In the genomic region with DNA sequence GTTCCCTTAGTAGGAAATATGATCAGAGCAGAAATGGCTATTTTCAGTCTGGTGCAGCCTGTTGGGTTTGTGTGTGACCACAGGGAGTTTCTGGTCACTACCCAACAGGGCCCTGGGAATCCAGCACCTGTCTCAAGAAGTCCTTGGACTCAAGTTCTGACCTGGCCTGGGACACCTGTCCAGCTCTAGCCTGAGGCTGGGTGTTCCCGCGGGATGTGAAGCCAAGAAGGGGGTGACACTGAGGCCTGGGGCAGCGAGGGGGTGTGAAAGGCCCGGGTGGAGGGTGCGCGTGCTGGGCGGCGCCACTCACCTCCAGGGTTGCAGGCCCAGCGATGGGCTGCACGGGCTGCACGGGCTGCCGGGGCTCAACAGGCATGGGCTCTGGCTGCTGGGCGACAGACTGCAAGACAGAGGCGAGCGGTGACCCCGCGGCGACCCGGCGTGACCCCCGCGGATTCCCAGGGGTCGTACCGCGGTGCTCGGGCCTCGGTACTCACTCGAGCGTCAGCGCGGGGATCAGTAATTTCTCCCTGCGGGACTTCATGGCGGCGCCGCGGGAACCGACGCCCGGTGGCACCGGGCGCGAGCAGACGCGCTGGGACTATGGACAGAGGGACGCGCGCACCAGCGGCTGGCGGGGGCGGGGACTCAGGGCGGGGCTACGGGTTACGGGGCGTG, we compare ENCODE assay signal across 8 mouse cellular contexts. TPM values are rescaled to one million over a fixed set of nuclear protein-coding genes. Genes with fewer than 3 reads are reported as not detected.
DNase-seq lines count a peak whose midpoint lies in the region; ATAC-seq and TF ChIP-seq lines count a peak whose summit lies in the region.

No protein-coding gene starts in this region.

- H3K9me3 ChIP-seq in heart, embryonic 14.5 days (ENCODE audit: control insufficient read depth, low read length), result no peaks in the 10 kb centered on the region
- H3K9me3 ChIP-seq in liver, embryonic 16.5 days (replicated peaks; ENCODE audit: control insufficient read depth, low read length), result no peaks in the 10 kb centered on the region

- H3K9ac ChIP-seq in heart, embryonic 14.5 days (ENCODE audit: low read length), result peak overlapping the region; percentile 74
- peak overlapping the region; percentile 73 for H3K9ac ChIP-seq in liver, embryonic 16.5 days (ENCODE audit: low read depth, low read length)

- intact Hi-C loops in left cerebral cortex, adult 2 months (cut with DNase I), result no loop called here
- intact Hi-C loops in left cerebral cortex, postnatal 36 days (cut with DNase I), result loop anchor here (5.0 kb wide), 1 partner anchor 34 kb away; the partner anchor contains the start of gene Mpv17l2

- no peak for ATAC-seq in heart, embryonic 14.5 days (ENCODE audit: insufficient number of reproducible peaks, insufficient read depth, low FRiP score, low read depth)
- ATAC-seq in liver, embryonic 16.5 days (ENCODE audit: low read depth), result no peak

- peak overlapping the region; percentile 66 for H3K4me2 ChIP-seq in heart, embryonic 14.5 days (ENCODE audit: low read length)
- peak overlapping the region; percentile 89 for H3K4me2 ChIP-seq in liver, embryonic 16.5 days (ENCODE audit: low read depth, low read length)

- H3K27me3 ChIP-seq in heart, embryonic 14.5 days (ENCODE audit: control insufficient read depth, insufficient read depth, low read length), result peaks cover 52% of the 10 kb centered on the region
- peaks cover 38% of the 10 kb centered on the region for H3K27me3 ChIP-seq in liver, embryonic 16.5 days (ENCODE audit: control insufficient read depth, insufficient read depth, low read depth, low read length)

- TF ChIP-seq CTCF in left cerebral cortex, adult 2 months (IDR thresholded peaks at IDR 0.05), result no peak
- no peak for TF ChIP-seq CTCF in cortical plate, adult 2 months (IDR thresholded peaks at IDR 0.05; ENCODE audit: extremely low read depth, insufficient read depth, low read length)

- peak in 1 of 2 experiments; percentile 50 for DNase-seq in left cerebral cortex, adult 2 months (ENCODE audit: extremely low spot score in 1 of 2, low spot score in 2 of 2)
- DNase-seq in left cerebral cortex, postnatal 36 days (ENCODE audit: low spot score in 2 of 2), result no peak
- no peak for DNase-seq in urinary bladder, postnatal 4 days (ENCODE audit: low spot score in 2 of 2)
- no peak for DNase-seq in frontal cortex, postnatal 25 days (ENCODE audit: low spot score in 2 of 2)
- DNase-seq in left cerebral cortex, adult 9 months (ENCODE audit: low spot score in 2 of 2), result no peak

- WGBS in heart, embryonic 14.5 days, result 5% methylated on average over 54 of the region's 54 CpGs
- 6% methylated on average over 54 of the region's 54 CpGs for WGBS in liver, embryonic 16.5 days (ENCODE audit: insufficient replicate concordance)

- H3K36me3 ChIP-seq in heart, embryonic 14.5 days (ENCODE audit: control insufficient read depth, insufficient read depth, low read length), result no peaks in the 10 kb centered on the region
- no peaks in the 10 kb centered on the region for H3K36me3 ChIP-seq in liver, embryonic 16.5 days (ENCODE audit: control insufficient read depth, insufficient read depth)

- H3K27ac ChIP-seq in left cerebral cortex, adult 2 months, result peak overlapping the region; percentile 70
- peak overlapping the region; percentile 88 for H3K27ac ChIP-seq in cortical plate, adult 2 months (ENCODE audit: insufficient read depth, low read length)
- no peak overlapping the region for H3K27ac ChIP-seq in heart, embryonic 14.5 days (replicated peaks in 1 of 2; ENCODE audit: control insufficient read depth in 1 of 2, insufficient read depth in 1 of 2, low read depth in 2 of 2, low read length in 2 of 2)
- peak overlapping the region; percentile 54; the same call in 1 of the 2 replicates for H3K27ac ChIP-seq in liver, embryonic 16.5 days (ENCODE audit: low read length)

- peak overlapping the region; percentile 67 for H3K4me3 ChIP-seq in left cerebral cortex, adult 2 months
- peak overlapping the region; percentile 41 for H3K4me3 ChIP-seq in cortical plate, adult 2 months (ENCODE audit: insufficient read depth, low read length)
- H3K4me3 ChIP-seq in heart, embryonic 14.5 days (ENCODE audit: control insufficient read depth in 1 of 2, insufficient read depth in 1 of 2, low read depth in 1 of 2, low read length in 2 of 2), result peak overlapping the region; percentile 50 to 52
- H3K4me3 ChIP-seq in liver, embryonic 16.5 days (ENCODE audit: low read depth, low read length), result peak overlapping the region; percentile 63

- peaks cover 9% of the 10 kb centered on the region for H3K4me1 ChIP-seq in cortical plate, adult 2 months (ENCODE audit: control insufficient read depth, insufficient read depth, low read length)
- peaks cover 10 to 19% of the 10 kb centered on the region in 2 experiments; a peak in 3 of 4 replicates for H3K4me1 ChIP-seq in heart, embryonic 14.5 days (ENCODE audit: control insufficient read depth in 2 of 2, insufficient read depth in 2 of 2, low read length in 2 of 2)
- peaks cover 44% of the 10 kb centered on the region for H3K4me1 ChIP-seq in liver, embryonic 16.5 days (ENCODE audit: control insufficient read depth, low read depth, low read length)

- no peak for TF ChIP-seq POLR2A in cortical plate, adult 2 months (IDR thresholded peaks at IDR 0.05; ENCODE audit: extremely low read depth, insufficient read depth, low read length)

RNA-seq across cellular contexts. Expression of gene Mast3, which starts 8.3 kb away (rescaled TPM):
- total RNA-seq in left cerebral cortex, adult 2 months (2021), result 100 to 1,000 TPM; 369 to 386 TPM
- total RNA-seq in left cerebral cortex, postnatal 36 days (2021), result 100 to 1,000 TPM; 312 to 338 TPM
- polyA plus RNA-seq in cortical plate, adult 2 months (2012; rRNA removed), result 265 and 282 TPM in 2 replicates
- polyA plus RNA-seq in heart, embryonic 14.5 days (2014; fragmentation: Nextera tagmentation; extraction: Ambion mirVana), result 6.7 and 9.4 TPM in 2 replicates
- 7.5 and 9.0 TPM in 2 replicates for polyA plus RNA-seq in liver, embryonic 16.5 days (2015; fragmentation: Nextera tagmentation; extraction: Ambion mirVana)

RNA-seq across cellular contexts. Expression of gene Il12rb1, which starts 11.7 kb away (rescaled TPM):
- total RNA-seq in left cerebral cortex, adult 2 months (2021), result under 1 TPM; 0.77 to 0.82 TPM
- 1 to 10 TPM in 1 of 2 experiments, under 1 TPM in 1; 0.86 to 1.1 TPM for total RNA-seq in left cerebral cortex, postnatal 36 days (2021)
- polyA plus RNA-seq in cortical plate, adult 2 months (2012; rRNA removed), result 1.1 TPM in 2 replicates
- polyA plus RNA-seq in heart, embryonic 14.5 days (2014; fragmentation: Nextera tagmentation; extraction: Ambion mirVana), result 0.09 TPM in 1 of 2 replicates, not detected in the other
- 0.06 and 0.35 TPM in 2 replicates for polyA plus RNA-seq in liver, embryonic 16.5 days (2015; fragmentation: Nextera tagmentation; extraction: Ambion mirVana)

RNA-seq across cellular contexts. Expression of gene Pik3r2, which starts 20.0 kb away (rescaled TPM):
- 100 to 1,000 TPM; 159 to 160 TPM for total RNA-seq in left cerebral cortex, adult 2 months (2021)
- total RNA-seq in left cerebral cortex, postnatal 36 days (2021), result 100 to 1,000 TPM; 152 to 164 TPM
- 177 and 193 TPM in 2 replicates for polyA plus RNA-seq in cortical plate, adult 2 months (2012; rRNA removed)
- 23.1 and 26.7 TPM in 2 replicates for polyA plus RNA-seq in heart, embryonic 14.5 days (2014; fragmentation: Nextera tagmentation; extraction: Ambion mirVana)
- 12.2 and 13.9 TPM in 2 replicates for polyA plus RNA-seq in liver, embryonic 16.5 days (2015; fragmentation: Nextera tagmentation; extraction: Ambion mirVana)

RNA-seq across cellular contexts. Expression of gene Mpv17l2, which starts 35.8 kb away (rescaled TPM):
- total RNA-seq in left cerebral cortex, adult 2 months (2021), result 10 to 100 TPM; 33.3 to 35.7 TPM
- total RNA-seq in left cerebral cortex, postnatal 36 days (2021), result 10 to 100 TPM; 33.9 to 41.5 TPM
- 51.6 and 59.2 TPM in 2 replicates for polyA plus RNA-seq in cortical plate, adult 2 months (2012; rRNA removed)
- 44.0 and 47.4 TPM in 2 replicates for polyA plus RNA-seq in heart, embryonic 14.5 days (2014; fragmentation: Nextera tagmentation; extraction: Ambion mirVana)
- 31.4 and 32.1 TPM in 2 replicates for polyA plus RNA-seq in liver, embryonic 16.5 days (2015; fragmentation: Nextera tagmentation; extraction: Ambion mirVana)

RNA-seq across cellular contexts. Expression of gene Rab3a, which starts 42.1 kb away (rescaled TPM):
- 100 to 1,000 TPM; 808 to 835 TPM for total RNA-seq in left cerebral cortex, adult 2 months (2021)
- 100 to 1,000 TPM; 824 to 964 TPM for total RNA-seq in left cerebral cortex, postnatal 36 days (2021)
- polyA plus RNA-seq in cortical plate, adult 2 months (2012; rRNA removed), result 1,139 and 1,160 TPM in 2 replicates
- polyA plus RNA-seq in heart, embryonic 14.5 days (2014; fragmentation: Nextera tagmentation; extraction: Ambion mirVana), result 24.1 and 25.7 TPM in 2 replicates
- 2.2 and 3.4 TPM in 2 replicates for polyA plus RNA-seq in liver, embryonic 16.5 days (2015; fragmentation: Nextera tagmentation; extraction: Ambion mirVana)

Comparison
In these comparisons a context has a peak if more than half of its experiments do, and no peak if none do; other contexts are left out.
1. H3K27ac ChIP-seq: peak in left cerebral cortex, adult 2 months (single experiment), cortical plate, adult 2 months (single experiment) and liver, embryonic 16.5 days (single experiment); none in heart, embryonic 14.5 days (0 of 2).
2. RNA of gene Mast3, which starts 8.3 kb away (polyA plus RNA-seq): 265 to 282 TPM in cortical plate, adult 2 months; 6.7 to 9.4 TPM in heart, embryonic 14.5 days and 7.5 to 9.0 TPM in liver, embryonic 16.5 days; every median in the first group is over 10 times any median in the second.
3. Peak in every context shown above with its lines, with median percentiles within 50 percentile points of each other: H3K4me3 ChIP-seq.